Mouse (Mus musculus) liver, embryonic 16.5 days (tissue): ENCODE data around the gene Chpf2. TPM values are rescaled to one million over a fixed set of nuclear protein-coding genes. Genes with fewer than 3 reads are reported as not detected.

Experiments
- ATAC-seq: fragments of 200-750 bp; cut with Nextera tagmentation; 2 replicates; pipeline ENCODE4 v1.8.0; 2017; ENCODE audit warnings: low read depth, mild to moderate bottlenecking, moderate number of reproducible peaks, moderate library complexity
- H3K27ac ChIP-seq: fragments of 300-500 bp; sonication (generic); 2 replicates; pipeline ENCODE4 v1.5.1; 2014; ENCODE audit warnings: mild to moderate bottlenecking, low read length
- H3K27me3 ChIP-seq: fragments of 300-500 bp; sonication (generic); 2 replicates; pipeline ENCODE4 v1.6.1; 2014; ENCODE audit warnings: low read depth, low read length, mixed read lengths; ENCODE audit not compliant: control insufficient read depth, insufficient read depth
- H3K36me3 ChIP-seq: fragments of 300-500 bp; sonication (generic); 2 replicates; pipeline ENCODE4 v1.6.1; 2014; ENCODE audit warnings: mild to moderate bottlenecking; ENCODE audit not compliant: control insufficient read depth, insufficient read depth
- H3K4me1 ChIP-seq: fragments of 300-500 bp; sonication (generic); 2 replicates; pipeline ENCODE4 v1.6.1; 2014; ENCODE audit warnings: low read depth, low read length, mixed read lengths; ENCODE audit not compliant: control insufficient read depth
- H3K4me2 ChIP-seq: fragments of 300-500 bp; sonication (generic); 2 replicates; pipeline ENCODE4 v1.6.1; 2014; ENCODE audit warnings: low read depth, low read length, mixed read lengths
- H3K4me3 ChIP-seq: fragments of 300-500 bp; sonication (generic); 2 replicates; pipeline ENCODE4 v1.5.1; 2014; ENCODE audit warnings: low read depth, mild to moderate bottlenecking, low read length
- H3K9ac ChIP-seq: fragments of 300-500 bp; sonication (generic); 2 replicates; pipeline ENCODE4 v1.6.1; 2014; ENCODE audit warnings: low read depth, low read length
- H3K9me3 ChIP-seq: fragments of 300-500 bp; sonication (generic); replicated peaks from 2 replicates; pipeline ENCODE4 v1.6.1; 2016; ENCODE audit warnings: low read length; ENCODE audit not compliant: control insufficient read depth
- WGBS: fragments of 180-500 bp; shearing (Covaris S2); extraction: QIAGEN DNeasy Blood & Tissue Kit; methylation state at CpG from one replicate; pipeline ENCODE4 v1.1.7; 2014; ENCODE audit not compliant: insufficient replicate concordance; 5-methylcytosine and 5-hydroxymethylcytosine counted together
- polyA plus RNA-seq: library from polyadenylated mRNA; unstranded; fragments of >200 nt; fragmentation: Nextera tagmentation; extraction: Ambion mirVana; gene quantifications from 2 replicates; pipeline ENCODE4 v1.2.1, GENCODE M21; 2015

The Chpf2 gene
- polyA plus RNA-seq, 1 experiment from 2014 or later, result 11.3 TPM

DNA sequence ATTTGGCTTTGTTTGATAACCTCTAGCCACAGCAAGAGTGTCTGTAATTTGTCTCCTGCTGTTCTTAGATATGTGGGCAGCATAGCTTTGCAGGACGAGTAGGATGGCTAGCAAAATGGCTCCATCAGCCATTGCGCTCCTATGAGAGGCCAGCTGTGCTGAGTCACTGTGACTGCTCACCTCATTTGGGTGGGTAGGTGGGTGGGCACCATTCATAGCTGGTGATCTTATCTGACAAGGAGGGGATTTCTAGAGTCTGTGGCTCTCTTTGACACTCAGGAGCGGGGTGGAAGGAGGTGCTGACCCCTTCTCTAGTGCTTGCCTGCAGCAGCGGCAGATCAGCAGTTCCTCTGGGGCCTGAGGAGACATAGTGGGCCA is 648 bp downstream of the Chpf2 start:
- H3K4me3 ChIP-seq, result peak overlapping the region; percentile 87
- ATAC-seq, result peak; percentile 54
- peaks cover 29% of the 10 kb centered on the region for H3K4me1 ChIP-seq
- peak overlapping the region; percentile 87 for H3K4me2 ChIP-seq
- H3K9me3 ChIP-seq, result no peaks in the 10 kb centered on the region
- peak overlapping the region; percentile 61; the same call in 1 of the 2 replicates for H3K27ac ChIP-seq
- peaks cover 11% of the 10 kb centered on the region for H3K27me3 ChIP-seq
- no peaks in the 10 kb centered on the region; the same call in 1 of the 2 replicates for H3K36me3 ChIP-seq
- H3K9ac ChIP-seq, result peak overlapping the region; percentile 83
- 11% methylated on average over 4 of the region's 4 CpGs for WGBS

DNA sequence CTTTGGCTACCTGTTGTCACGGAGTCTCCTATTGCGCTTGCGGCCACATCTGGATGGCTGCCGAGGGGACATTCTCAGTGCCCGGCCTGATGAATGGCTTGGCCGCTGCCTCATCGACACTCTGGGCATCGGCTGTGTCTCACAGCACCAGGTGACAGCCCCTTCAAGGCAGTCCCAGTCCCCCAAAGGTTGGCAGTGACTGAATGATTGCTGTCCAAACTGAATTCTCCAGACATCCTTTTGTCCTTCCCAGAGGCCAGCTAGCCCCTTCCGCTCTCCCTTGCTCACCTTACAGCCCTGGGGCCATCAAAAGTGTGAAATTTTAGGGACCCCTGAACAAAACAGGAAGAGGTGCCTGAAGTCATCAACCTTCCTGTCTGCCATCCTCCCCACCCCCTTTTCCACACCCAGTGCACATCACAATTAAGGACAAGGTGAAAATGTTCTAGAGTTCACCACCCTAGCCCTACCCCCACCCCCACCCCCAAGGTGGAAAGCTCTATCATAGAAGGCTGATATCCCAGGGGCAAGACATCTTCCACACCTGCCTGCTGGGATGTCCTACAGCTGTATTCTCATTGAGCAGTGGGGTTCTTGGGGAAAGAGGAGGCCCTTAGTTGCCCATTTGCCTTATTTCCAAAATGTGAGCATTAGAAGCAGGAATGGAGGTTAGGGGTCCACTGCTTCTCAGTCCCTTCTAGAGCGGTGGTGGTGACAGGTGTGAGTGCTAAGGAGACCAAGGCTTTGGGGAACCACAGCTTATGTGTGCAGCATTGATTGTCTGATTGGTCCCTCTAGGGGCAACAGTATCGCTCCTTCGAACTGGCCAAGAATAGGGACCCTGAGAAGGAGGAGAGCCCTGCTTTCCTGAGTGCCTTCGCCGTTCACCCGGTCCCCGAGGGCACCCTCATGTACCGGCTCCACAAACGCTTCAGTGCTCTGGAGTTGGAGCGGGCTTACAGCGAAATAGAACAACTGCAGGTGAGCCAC is 3.3 kb downstream of the Chpf2 start:
- peaks cover 33% of the 10 kb centered on the region for H3K4me1 ChIP-seq

GRCm38 (mm10) chr5:24591268-24591721 is 4.8 kb downstream of the Chpf2 start:
- Histone ChIP-seq H3K4me2 (peak overlapping the region; percentile 49), H3K9me3 (no peaks in the 10 kb centered on the region), H3K9ac (no peak overlapping the region), H3K4me1 (peaks cover 32% of the 10 kb centered on the region), H3K27ac (no peak overlapping the region; the same call in 1 of the 2 replicates), H3K4me3 (peak overlapping the region; percentile 29), H3K27me3 (peaks cover 19% of the 10 kb centered on the region), H3K36me3 (no peaks in the 10 kb centered on the region; the same call in 1 of the 2 replicates)
- peak; percentile 8; the same call in 1 of the 2 replicates for ATAC-seq
- WGBS, result 10% methylated on average over 23 of the region's 23 CpGs

More for the DNA sequence above, 3.3 kb downstream of the Chpf2 start:
- H3K9me3 ChIP-seq, result no peaks in the 10 kb centered on the region
- peaks cover 19% of the 10 kb centered on the region for H3K27me3 ChIP-seq
- no peak overlapping the region for H3K4me2 ChIP-seq
- H3K9ac ChIP-seq, result no peak overlapping the region
- no peak overlapping the region for H3K4me3 ChIP-seq
- no peak overlapping the region for H3K27ac ChIP-seq
- 88% methylated on average over 20 of the region's 20 CpGs for WGBS
- H3K36me3 ChIP-seq, result no peaks in the 10 kb centered on the region; the same call in 1 of the 2 replicates
- ATAC-seq, result no peak

DNA sequence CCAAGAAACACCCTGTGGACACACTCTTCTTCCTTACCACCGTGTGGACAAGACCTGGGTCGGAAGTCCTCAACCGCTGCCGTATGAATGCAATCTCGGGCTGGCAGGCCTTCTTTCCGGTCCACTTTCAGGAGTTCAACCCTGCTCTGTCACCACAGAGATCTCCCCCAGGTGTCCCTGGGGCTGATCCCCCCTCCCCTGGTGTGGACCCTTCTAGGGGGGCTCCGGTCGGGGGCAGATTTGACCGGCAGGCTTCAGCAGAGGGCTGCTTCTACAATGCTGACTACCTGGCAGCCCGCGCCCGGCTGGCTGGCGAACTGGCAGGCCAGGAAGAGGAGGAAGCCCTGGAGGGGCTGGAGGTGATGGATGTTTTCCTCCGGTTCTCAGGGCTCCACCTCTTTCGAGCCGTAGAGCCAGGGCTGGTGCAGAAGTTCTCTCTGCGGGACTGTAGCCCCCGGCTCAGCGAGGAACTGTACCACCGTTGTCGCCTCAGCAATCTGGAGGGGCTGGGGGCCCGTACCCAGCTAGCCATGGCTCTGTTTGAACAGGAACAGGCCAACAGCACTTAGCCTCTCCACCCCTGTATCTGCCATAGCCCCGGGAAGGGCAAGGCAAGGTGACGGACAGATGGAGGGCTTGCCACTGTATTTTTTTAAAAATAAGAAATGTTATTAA is 5.4 kb downstream of the Chpf2 start:
- no peaks in the 10 kb centered on the region for H3K9me3 ChIP-seq
- H3K4me3 ChIP-seq, result peak overlapping the region; percentile 29
- no peaks in the 10 kb centered on the region; the same call in 1 of the 2 replicates for H3K36me3 ChIP-seq
- peaks cover 19% of the 10 kb centered on the region for H3K27me3 ChIP-seq
- H3K27ac ChIP-seq, result no peak overlapping the region
- 19% methylated on average over 24 of the region's 24 CpGs for WGBS
- peak overlapping the region; percentile 49 for H3K4me2 ChIP-seq
- H3K9ac ChIP-seq, result no peak overlapping the region
- no peak for ATAC-seq
- peaks cover 31% of the 10 kb centered on the region for H3K4me1 ChIP-seq

- H3K36me3 ChIP-seq, result no peaks in the 10 kb centered on the region; the same call in 1 of the 2 replicates
- no peaks in the 10 kb centered on the region for H3K9me3 ChIP-seq
- H3K4me2 ChIP-seq, result peak overlapping the region; percentile 49; the same call in 1 of the 2 replicates
- no peak overlapping the region for H3K9ac ChIP-seq
- peak; percentile 50 for ATAC-seq
- H3K4me3 ChIP-seq, result no peak overlapping the region
- H3K4me1 ChIP-seq, result peaks cover 27% of the 10 kb centered on the region
- 26% methylated on average over 21 of the region's 21 CpGs for WGBS
- no peak overlapping the region for H3K27ac ChIP-seq
- H3K27me3 ChIP-seq, result peaks cover 19% of the 10 kb centered on the region
These were observed 6.1 kb downstream of the Chpf2 start for GRCm38 (mm10) chr5:24592471-24593160.

GRCm38 (mm10) chr5:24593230-24593629 is 6.7 kb downstream of the Chpf2 start:
- ATAC-seq, result no peak
- H3K27ac ChIP-seq, result no peak overlapping the region
- 66% methylated on average over 10 of the region's 10 CpGs for WGBS

GRCm38 (mm10) chr5:24593928-24594327 is 7.4 kb downstream of the Chpf2 start:
- peaks cover 32% of the 10 kb centered on the region for H3K27me3 ChIP-seq
- WGBS, result 69% methylated on average over 10 of the region's 10 CpGs
- no peak for ATAC-seq

More at GRCm38 (mm10) chr5:24593230-24593629, 6.7 kb downstream of the Chpf2 start:
- Histone ChIP-seq H3K4me2 (no peak overlapping the region), H3K9me3 (no peaks in the 10 kb centered on the region), H3K36me3 (no peaks in the 10 kb centered on the region; the same call in 1 of the 2 replicates), H3K4me1 (peaks cover 21% of the 10 kb centered on the region), H3K9ac (no peak overlapping the region), H3K27me3 (peaks cover 25% of the 10 kb centered on the region), H3K4me3 (no peak overlapping the region)

DNA sequence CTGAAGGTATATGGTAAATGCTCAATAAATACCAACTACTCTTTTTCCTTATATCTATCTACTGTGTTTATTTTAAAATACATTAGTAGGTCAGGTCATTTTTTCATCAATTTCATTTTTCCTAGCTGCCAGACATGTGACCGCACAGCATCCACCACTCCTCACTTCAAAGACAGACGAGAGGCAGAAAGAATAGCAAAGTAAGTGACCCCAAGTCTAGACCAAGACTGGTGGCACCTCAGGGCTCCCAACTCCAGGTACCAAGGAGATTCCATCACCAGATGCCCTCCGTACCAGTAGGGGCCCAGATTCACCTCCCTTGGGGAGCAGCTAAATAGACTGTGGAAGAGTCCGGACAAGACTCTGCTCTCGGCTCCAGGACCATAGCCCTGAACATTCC is 7.8 kb downstream of the Chpf2 start:
- ATAC-seq, result no peak
- WGBS, result 77% methylated on average over 5 of the region's 5 CpGs
- peaks cover 36% of the 10 kb centered on the region for H3K27me3 ChIP-seq

More at GRCm38 (mm10) chr5:24593928-24594327, 7.4 kb downstream of the Chpf2 start:
- Histone ChIP-seq H3K36me3 (no peaks in the 10 kb centered on the region), H3K4me3 (no peak overlapping the region), H3K9me3 (no peaks in the 10 kb centered on the region), H3K4me1 (peaks cover 21% of the 10 kb centered on the region), H3K27ac (no peak overlapping the region), H3K9ac (no peak overlapping the region), H3K4me2 (no peak overlapping the region)

More for the DNA sequence above, 7.8 kb downstream of the Chpf2 start:
- Histone ChIP-seq H3K4me3 (no peak overlapping the region), H3K9ac (no peak overlapping the region), H3K36me3 (no peaks in the 10 kb centered on the region), H3K27ac (no peak overlapping the region), H3K4me2 (no peak overlapping the region), H3K4me1 (peaks cover 21% of the 10 kb centered on the region), H3K9me3 (no peaks in the 10 kb centered on the region)
